Mouse (Mus musculus) C2C12 (cell line): ENCODE results near the gene Resp18. TPM values are rescaled to one million over a fixed set of nuclear protein-coding genes. Genes with fewer than 3 reads are reported as not detected.

Experiments used
- H3K27me3 ChIP-seq: one replicate; pipeline ENCODE4 v1.6.1; 2011; ENCODE audit not compliant: control insufficient read depth, insufficient read depth, insufficient read length
- H3K36me3 ChIP-seq: one replicate; pipeline ENCODE4 v1.6.1; 2011; ENCODE audit not compliant: control insufficient read depth, insufficient read depth
- H3K4me3 ChIP-seq: one replicate; pipeline ENCODE4 v1.5.1; 2011; ENCODE audit warnings: mild to moderate bottlenecking, control low read depth; ENCODE audit not compliant: poor library complexity, insufficient read depth, severe bottlenecking
- H3K79me2 ChIP-seq: one replicate; pipeline ENCODE4 v1.6.1; 2011; ENCODE audit not compliant: control insufficient read depth, insufficient read depth
- H3K79me3 ChIP-seq: one replicate; pipeline ENCODE4 v1.6.1; 2011; ENCODE audit warnings: low read depth, control low read depth
- H3ac ChIP-seq: one replicate; pipeline ENCODE3; 2011; ENCODE audit warnings: low read depth; ENCODE audit not compliant: control insufficient read depth, insufficient read length
- CEBPB ChIP-seq: IDR thresholded peaks from one replicate; pipeline ENCODE4 v1.6.1; 2011; ENCODE audit warnings: low read depth, mild to moderate bottlenecking, control low read depth, moderate library complexity
- CTCF ChIP-seq: IDR thresholded peaks from one replicate; pipeline ENCODE4 v1.5.1; 2011; ENCODE audit not compliant: control insufficient read depth, insufficient read depth, insufficient read length
- FOSL1 ChIP-seq: IDR thresholded peaks from one replicate; pipeline ENCODE4 v1.8.0; 2011; ENCODE audit warnings: mild to moderate bottlenecking, low read length; ENCODE audit not compliant: poor library complexity, insufficient read depth, severe bottlenecking
- MAX ChIP-seq: IDR thresholded peaks from one replicate; pipeline ENCODE4 v1.6.1; 2011; ENCODE audit warnings: mild to moderate bottlenecking, control low read depth
- MYOD1 ChIP-seq: IDR thresholded peaks from one replicate; pipeline ENCODE4 v1.6.1; 2011; ENCODE audit warnings: low read depth; ENCODE audit not compliant: control insufficient read depth, insufficient read length
- MYOG ChIP-seq: IDR thresholded peaks from one replicate; pipeline ENCODE4 v1.6.1; 2011; ENCODE audit not compliant: control insufficient read depth, insufficient read length; ENCODE audit errors: extremely low read depth
- USF1 ChIP-seq: IDR thresholded peaks from one replicate; pipeline ENCODE4 v1.6.1; 2011; ENCODE audit warnings: low read depth, mild to moderate bottlenecking, control low read depth, moderate library complexity
- polyA plus RNA-seq: library from polyadenylated mRNA; unstranded; fragments of >200 nt; fragmentation: generic; extraction: Trizol; gene quantifications from one replicate; pipeline ENCODE4 v1.2.1, GENCODE M21; 2012; ENCODE audit warnings: missing spikeins

Resp18 gene
- polyA plus RNA-seq, 1 experiment, result not detected

- Histone ChIP-seq H3K27me3 (peaks cover 2% of the 10 kb centered on the region), H3ac (no peak overlapping the region), H3K36me3 (no peaks in the 10 kb centered on the region), H3K79me2 (no peaks in the 10 kb centered on the region), H3K79me3 (no peaks in the 10 kb centered on the region), H3K4me3 (no peak overlapping the region)
- TF ChIP-seq CEBPB (no peak), USF1 (no peak), FOSL1 (no peak), MAX (no peak), CTCF (no peak), MYOG (no peak), MYOD1 (no peak)
These were observed 11.2 kb upstream of the Resp18 start for GRCm38 (mm10) chr1:75289376-75289775.

GRCm38 (mm10) chr1:75284911-75285310 lies 6.7 kb upstream of the Resp18 start:
- no peaks in the 10 kb centered on the region for H3K36me3 ChIP-seq
- H3ac ChIP-seq, result no peak overlapping the region
- no peaks in the 10 kb centered on the region for H3K79me2 ChIP-seq
- H3K27me3 ChIP-seq, result peaks cover 9% of the 10 kb centered on the region
- no peak overlapping the region for H3K4me3 ChIP-seq
- H3K79me3 ChIP-seq, result no peaks in the 10 kb centered on the region
- TF ChIP-seq USF1 (no peak), MAX (no peak), CEBPB (no peak), FOSL1 (no peak), MYOG (no peak), CTCF (no peak), MYOD1 (no peak)

GRCm38 (mm10) chr1:75283017-75283416 lies 4.8 kb upstream of the Resp18 start:
- no peak for TF ChIP-seq FOSL1
- no peak for TF ChIP-seq CEBPB
- TF ChIP-seq USF1, result no peak
- no peak for TF ChIP-seq MYOG
- no peak for TF ChIP-seq MAX
- no peak for TF ChIP-seq CTCF
- TF ChIP-seq MYOD1, result no peak
- Histone ChIP-seq H3ac (no peak overlapping the region), H3K79me3 (no peaks in the 10 kb centered on the region), H3K27me3 (peaks cover 9% of the 10 kb centered on the region), H3K4me3 (no peak overlapping the region), H3K36me3 (no peaks in the 10 kb centered on the region), H3K79me2 (no peaks in the 10 kb centered on the region)

- Histone ChIP-seq H3K4me3 (no peak overlapping the region), H3K79me2 (no peaks in the 10 kb centered on the region), H3ac (no peak overlapping the region), H3K79me3 (no peaks in the 10 kb centered on the region), H3K27me3 (no peaks in the 10 kb centered on the region), H3K36me3 (no peaks in the 10 kb centered on the region)
- TF ChIP-seq CTCF (no peak), FOSL1 (no peak), USF1 (no peak), CEBPB (no peak), MYOD1 (no peak), MYOG (no peak), MAX (no peak)
These were observed 723 bp downstream of the Resp18 start for GRCm38 (mm10) chr1:75277195-75278188.

GRCm38 (mm10) chr1:75264091-75264880 lies 13.9 kb downstream of the Resp18 start, which contains the start of gene Ptprn:
Ptprn (minus strand) TSS chr1:75264502.
- Histone ChIP-seq H3ac (peak within 1 kb of the TSS; percentile 79), H3K4me3 (peak within 1 kb of the TSS; percentile 45)
- TF ChIP-seq CEBPB (no peak), USF1 (no peak), MYOG (no peak), FOSL1 (no peak), CTCF (no peak), MAX (no peak), MYOD1 (no peak)

More at GRCm38 (mm10) chr1:75264091-75264880, 13.9 kb downstream of the Resp18 start, which contains the start of gene Ptprn:
- Histone ChIP-seq H3K36me3 (no peaks in the 10 kb centered on the region), H3K27me3 (peaks cover 4% of the 10 kb centered on the region), H3K79me2 (no peaks in the 10 kb centered on the region), H3K79me3 (no peaks in the 10 kb centered on the region)
